Mouse (Mus musculus) gastrocnemius, postnatal 4 days (tissue): Measurements from ENCODE around the gene Rapsn. TPM values are rescaled to one million over a fixed set of nuclear protein-coding genes. Genes with fewer than 3 reads are reported as not detected.

Experiments
- DNase-seq, 2 experiments: peaks; one replicate each; pipeline ENCODE4 v3.0.0; 2021 to 2022; ENCODE audit warnings: low spot score in 2 of 2, mixed read lengths in 2 of 2
- total RNA-seq, 2 experiments: library from RNA; stranded (reverse); gene quantifications; 2 replicates each; pipeline ENCODE4 v1.2.3; 2021

The Rapsn gene
- total RNA-seq, 2 experiments from 2014 or later: 37.6 to 45.0 TPM

- DNase-seq: no peak
These were observed 43.0 kb downstream of the Rapsn start for GRCm38 (mm10) chr2:91078314-91079025.

DNA sequence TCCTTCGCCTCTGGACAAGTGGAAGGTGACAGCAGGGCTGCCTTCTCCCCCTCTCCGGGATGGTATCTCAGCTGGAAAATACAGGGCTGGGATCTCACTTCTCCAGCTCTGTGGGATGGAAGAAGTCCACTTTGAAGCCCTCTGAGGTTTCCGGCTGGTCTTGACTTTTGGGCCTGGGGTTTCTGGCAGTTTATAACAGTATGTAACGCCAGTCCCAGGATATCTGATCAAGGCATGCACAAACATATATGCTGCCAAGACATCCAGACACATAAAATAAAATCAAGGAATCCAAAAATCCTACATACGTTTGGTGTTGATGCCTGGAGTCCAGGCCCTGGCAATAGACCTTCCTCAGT, 43.6 kb downstream of the Rapsn start:
- no peak for DNase-seq

GRCm38 (mm10) chr2:91080784-91081513, 45.5 kb downstream of the Rapsn start:
- no peak for DNase-seq

GRCm38 (mm10) chr2:91081775-91082695, 46.6 kb downstream of the Rapsn start, which contains the start of gene Spi1:
Spi1 (plus strand) TSS chr2:91082390.
- DNase-seq: no peak

GRCm38 (mm10) chr2:91082844-91083243, 47.4 kb downstream of the Rapsn start:
- DNase-seq: no peak

GRCm38 (mm10) chr2:91083366-91083940, 48.0 kb downstream of the Rapsn start:
- DNase-seq: no peak

GRCm38 (mm10) chr2:91084179-91084820, 48.9 kb downstream of the Rapsn start:
- peak in 1 of 2 experiments; percentile 65 for DNase-seq

DNA sequence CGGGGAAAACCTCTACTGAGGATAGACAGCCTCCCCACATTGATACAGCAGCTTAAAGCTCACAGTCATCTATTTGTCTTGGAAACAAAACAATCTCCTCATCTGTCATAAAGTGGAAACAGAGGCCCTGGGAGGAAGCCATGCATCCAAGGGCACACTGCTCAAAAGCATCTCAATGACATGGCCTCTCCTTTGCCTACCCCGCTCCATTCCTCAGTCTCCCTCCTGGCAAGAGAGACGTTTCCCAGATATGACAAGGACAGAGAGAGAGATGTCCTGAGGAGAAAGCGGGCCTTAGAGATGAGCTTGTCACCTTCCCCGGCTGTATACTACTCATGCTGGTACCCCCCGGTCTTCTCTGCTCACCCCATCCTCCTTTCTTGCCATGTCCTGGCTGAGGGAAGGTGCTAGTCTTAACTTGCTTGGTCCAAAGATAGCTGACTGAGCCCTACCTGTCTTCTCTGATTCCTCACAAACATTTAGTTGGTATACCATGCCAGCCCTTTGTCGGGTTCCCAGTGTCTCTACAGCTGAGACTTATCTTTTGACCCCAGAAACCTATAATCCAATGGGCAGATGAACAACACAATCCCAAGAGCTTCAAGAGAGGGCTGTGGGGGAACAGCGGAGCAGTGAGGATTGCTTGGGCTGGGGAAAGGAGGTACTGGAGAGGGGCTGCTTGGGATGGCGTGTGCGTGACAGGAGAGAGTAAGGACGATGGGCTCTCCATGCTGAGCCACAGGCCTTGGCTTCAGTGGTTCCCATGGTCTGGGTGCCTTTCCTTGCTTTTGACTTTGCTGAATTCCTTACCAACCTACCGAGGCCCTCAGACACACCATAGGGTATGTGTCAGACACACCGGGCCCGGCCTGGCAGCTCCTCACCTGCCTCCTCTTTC, 50.3 kb downstream of the Rapsn start:
- DNase-seq: no peak

GRCm38 (mm10) chr2:91086392-91087237, 51.2 kb downstream of the Rapsn start:
- DNase-seq: no peak

- no peak for DNase-seq
These were observed 52.0 kb downstream of the Rapsn start for GRCm38 (mm10) chr2:91087453-91087852.

GRCm38 (mm10) chr2:91088987-91089386, 53.6 kb downstream of the Rapsn start:
- no peak for DNase-seq

- no peak for DNase-seq
These were observed 54.8 kb downstream of the Rapsn start for GRCm38 (mm10) chr2:91090208-91090607.

DNA sequence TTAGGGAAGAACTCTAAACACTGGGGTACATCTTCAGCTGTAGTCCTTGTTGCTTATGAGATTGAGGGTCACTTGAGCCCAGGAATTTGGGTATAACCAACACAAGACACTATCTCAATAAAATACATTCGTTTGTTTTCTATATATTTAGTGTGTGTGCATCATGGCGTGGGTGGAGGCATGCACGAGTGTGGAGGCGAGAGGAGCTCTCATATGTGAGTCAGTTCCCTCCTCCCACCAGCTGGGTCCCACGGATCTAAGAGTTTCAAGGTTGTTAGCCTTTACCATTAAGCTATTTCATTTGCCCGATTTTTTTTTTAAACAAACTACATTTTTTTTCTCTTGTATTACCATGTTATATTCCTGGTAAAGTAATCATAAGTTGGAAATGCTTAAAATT, 55.4 kb downstream of the Rapsn start:
- no peak for DNase-seq

Other genes with a start within 250 kb of the Rapsn start
- gene Mtch2, start 188.5 kb upstream of the Rapsn start, total RNA-seq: 100 to 1,000 TPM; 116 to 138 TPM
- 10 to 100 TPM in 1 of 2 experiments, 1 to 10 TPM in 1; 7.5 to 10.1 TPM for gene C1qtnf4, start 149.8 kb upstream of the Rapsn start, total RNA-seq
- gene Kbtbd4, start 130.9 kb upstream of the Rapsn start, total RNA-seq: 10 to 100 TPM; 19.6 to 23.5 TPM
- 100 to 1,000 TPM; 329 to 331 TPM for gene Ndufs3, start 130.8 kb upstream of the Rapsn start, total RNA-seq
- gene Celf1, start 95.2 kb upstream of the Rapsn start, total RNA-seq: 10 to 100 TPM; 70.6 to 88.9 TPM
- 100 to 1,000 TPM; 337 to 338 TPM for gene Psmc3, start 18.4 kb downstream of the Rapsn start, total RNA-seq
- gene Slc39a13, start 34.8 kb downstream of the Rapsn start, total RNA-seq: 10 to 100 TPM; 40.9 to 44.9 TPM
- 1 to 10 TPM; 5.4 to 6.6 TPM for gene Spi1, start 46.8 kb downstream of the Rapsn start, total RNA-seq
- under 1 TPM; 0.22 to 0.31 TPM for gene Mybpc3, start 82.5 kb downstream of the Rapsn start, total RNA-seq
- gene Madd, start 148.2 kb downstream of the Rapsn start, total RNA-seq: 10 to 100 TPM in 1 of 2 experiments, 1 to 10 TPM in 1; 8.9 to 11.4 TPM
- gene Nr1h3, start 167.2 kb downstream of the Rapsn start, total RNA-seq: 1 to 10 TPM; 2.4 to 4.5 TPM
- 10 to 100 TPM; 19.5 to 21.8 TPM for gene Acp2, start 167.3 kb downstream of the Rapsn start, total RNA-seq
- gene Ddb2, start 201.4 kb downstream of the Rapsn start, total RNA-seq: 1 to 10 TPM; 6.8 to 9.5 TPM
- 100 to 1,000 TPM; 297 to 321 TPM for gene Pacsin3, start 220.3 kb downstream of the Rapsn start, total RNA-seq
- gene Arfgap2, start 229.4 kb downstream of the Rapsn start, total RNA-seq: 10 to 100 TPM; 86.1 to 95.9 TPM